Mouse (Mus musculus) macrophage (primary cell): ENCODE measurements around the gene Mrgprd. TPM values are rescaled to one million over a fixed set of nuclear protein-coding genes. Genes with fewer than 3 reads are reported as not detected.

Experiments
- H3K27ac ChIP-seq: fragments of 350-480 bp; formaldehyde crosslinking; 2 replicates; pipeline ENCODE4 v1.9.0; 2021
- H3K36me3 ChIP-seq: fragments of 350-480 bp; formaldehyde crosslinking; 2 replicates; pipeline ENCODE4 v1.9.0; 2021; ENCODE audit errors: inconsistent target
- H3K4me3 ChIP-seq: fragments of 350-480 bp; formaldehyde crosslinking; 2 replicates; pipeline ENCODE4 v1.9.0; 2021; ENCODE audit errors: inconsistent target
- H3K79me2 ChIP-seq: fragments of 350-480 bp; formaldehyde crosslinking; 2 replicates; pipeline ENCODE4 v1.9.0; 2021; ENCODE audit errors: inconsistent target
- WGBS: methylation state at CpG from one replicate; pipeline ENCODE4 v1.1.7; 2026; ENCODE audit warnings: inconsistent platforms; ENCODE audit not compliant: missing documents; 5-methylcytosine and 5-hydroxymethylcytosine counted together
- polyA plus RNA-seq: library from polyadenylated mRNA; stranded (reverse); fragments of 250-400 nt; gene quantifications from 3 replicates; pipeline ENCODE4 v1.2.4, GENCODE M21; 2018; ENCODE audit warnings: inconsistent platforms

Mrgprd gene
- polyA plus RNA-seq, 1 experiment from 2014 or later = not detected

DNA sequence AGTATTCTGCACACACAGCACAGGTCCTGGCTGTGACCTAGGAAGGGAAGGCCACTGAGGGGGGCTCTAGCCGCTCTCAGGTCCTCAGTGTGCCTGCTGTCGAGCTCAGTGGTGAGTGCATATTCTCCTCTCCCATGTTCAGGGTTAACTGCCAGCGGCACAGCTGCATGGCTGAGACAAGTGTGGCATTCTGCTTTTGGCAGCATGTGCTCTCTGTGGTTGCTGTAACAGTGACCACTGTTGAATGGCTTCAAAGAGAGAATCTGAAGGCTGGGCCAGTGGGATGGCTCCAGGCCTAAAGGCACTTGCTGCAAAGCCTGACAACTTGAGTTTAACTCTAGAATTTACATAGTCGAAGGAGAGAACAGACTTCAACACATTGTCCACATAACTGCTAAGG, 2.9 kb downstream of the Mrgprd start:
- H3K79me2 ChIP-seq = no peaks in the 10 kb centered on the region
- no peak overlapping the region for H3K27ac ChIP-seq
- 78% methylated on average over 4 of the region's 4 CpGs for WGBS
- H3K36me3 ChIP-seq = no peaks in the 10 kb centered on the region
- no peak overlapping the region for H3K4me3 ChIP-seq

GRCm38 (mm10) chr7:145319481-145319880, 4.8 kb downstream of the Mrgprd start:
- no peak overlapping the region for H3K4me3 ChIP-seq
- WGBS = 88% methylated on average over 3 of the region's 3 CpGs
- no peaks in the 10 kb centered on the region for H3K79me2 ChIP-seq
- H3K36me3 ChIP-seq = no peaks in the 10 kb centered on the region
- no peak overlapping the region for H3K27ac ChIP-seq

DNA sequence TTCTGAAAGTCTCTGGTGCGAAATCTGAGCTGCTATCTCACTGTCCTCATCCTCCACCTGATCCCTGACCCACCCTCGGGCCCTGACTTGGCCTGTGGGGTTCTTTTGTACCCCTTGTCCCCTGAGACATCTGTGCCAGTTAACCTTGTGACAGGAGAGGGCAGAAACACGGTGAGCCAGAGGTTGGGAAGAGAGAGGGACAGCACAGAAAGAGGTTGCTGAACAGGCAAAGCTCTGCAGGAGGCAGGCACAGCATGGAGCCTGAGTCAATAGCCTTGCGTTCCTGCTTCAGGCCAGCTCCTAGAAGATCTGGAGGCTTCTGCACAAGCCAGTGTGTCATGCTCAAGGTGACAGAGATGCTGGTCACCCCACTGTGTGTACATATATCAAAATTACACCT, 9.0 kb downstream of the Mrgprd start:
- H3K36me3 ChIP-seq = no peaks in the 10 kb centered on the region
- 58% methylated on average over 4 of the region's 4 CpGs for WGBS
- no peak overlapping the region for H3K4me3 ChIP-seq

GRCm38 (mm10) chr7:145325697-145326096, 11.1 kb downstream of the Mrgprd start:
- WGBS = 57% methylated on average over 2 of the region's 2 CpGs
- Histone ChIP-seq H3K36me3 (no peaks in the 10 kb centered on the region), H3K79me2 (no peaks in the 10 kb centered on the region), H3K4me3 (no peak overlapping the region), H3K27ac (no peak overlapping the region)

More for the DNA sequence above, 9.0 kb downstream of the Mrgprd start:
- no peak overlapping the region for H3K27ac ChIP-seq
- no peaks in the 10 kb centered on the region for H3K79me2 ChIP-seq

DNA sequence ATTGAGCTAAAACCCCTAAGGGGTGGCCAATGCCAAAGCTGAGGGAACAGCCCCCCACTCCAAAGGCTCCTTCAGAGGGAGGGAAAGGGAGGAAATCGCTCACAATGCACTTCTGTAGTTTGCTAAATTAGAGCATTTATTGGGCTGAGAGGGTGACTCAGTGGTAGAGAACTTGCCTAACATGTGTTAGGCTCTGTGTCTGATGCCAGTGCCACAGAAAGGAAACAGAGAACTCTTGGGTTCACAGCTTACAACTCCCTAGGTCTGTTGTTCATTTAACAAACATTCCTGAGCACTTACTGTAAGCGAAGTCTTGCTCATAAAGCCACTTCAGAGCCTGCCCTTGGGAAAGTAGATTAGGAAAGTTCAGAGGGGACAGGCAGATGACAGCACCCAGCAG, 15.3 kb downstream of the Mrgprd start:
- Histone ChIP-seq H3K4me3 (no peak overlapping the region), H3K36me3 (no peaks in the 10 kb centered on the region), H3K27ac (no peak overlapping the region), H3K79me2 (no peaks in the 10 kb centered on the region)
- 93% methylated on average over 2 of the region's 2 CpGs for WGBS

GRCm38 (mm10) chr7:145330641-145331040, 16.0 kb downstream of the Mrgprd start:
- H3K79me2 ChIP-seq = no peaks in the 10 kb centered on the region
- 88% methylated on average over 2 of the region's 2 CpGs for WGBS

GRCm38 (mm10) chr7:145332376-145333041, 17.9 kb downstream of the Mrgprd start:
- Histone ChIP-seq H3K4me3 (no peak overlapping the region), H3K79me2 (no peaks in the 10 kb centered on the region), H3K36me3 (no peaks in the 10 kb centered on the region), H3K27ac (no peak overlapping the region)
- WGBS = 92% methylated on average over 1 of the region's 1 CpGs

More at GRCm38 (mm10) chr7:145330641-145331040, 16.0 kb downstream of the Mrgprd start:
- no peak overlapping the region for H3K4me3 ChIP-seq
- H3K36me3 ChIP-seq = no peaks in the 10 kb centered on the region
- no peak overlapping the region for H3K27ac ChIP-seq

DNA sequence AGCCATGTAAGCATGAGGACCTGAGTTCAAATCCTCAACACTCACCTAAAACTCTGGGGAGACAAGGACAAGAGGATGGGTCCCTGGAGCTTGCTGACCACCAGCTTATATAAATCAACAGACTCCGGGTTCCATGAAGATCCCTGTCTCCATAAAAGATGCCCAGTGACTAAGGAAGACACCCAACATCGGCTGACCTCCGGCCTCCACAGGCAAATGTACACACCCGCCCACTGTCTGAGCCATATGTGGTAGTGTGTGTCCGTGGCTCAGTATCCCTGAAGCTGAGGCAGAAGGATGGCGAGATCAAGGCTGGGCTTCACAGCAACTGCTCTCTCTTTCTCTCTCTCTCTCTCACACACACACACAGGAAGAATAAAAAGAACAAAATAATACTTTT, 19.3 kb downstream of the Mrgprd start:
- no peaks in the 10 kb centered on the region for H3K79me2 ChIP-seq
- 88% methylated on average over 6 of the region's 6 CpGs for WGBS
- no peaks in the 10 kb centered on the region for H3K36me3 ChIP-seq
- no peak overlapping the region for H3K27ac ChIP-seq
- H3K4me3 ChIP-seq = no peak overlapping the region

DNA sequence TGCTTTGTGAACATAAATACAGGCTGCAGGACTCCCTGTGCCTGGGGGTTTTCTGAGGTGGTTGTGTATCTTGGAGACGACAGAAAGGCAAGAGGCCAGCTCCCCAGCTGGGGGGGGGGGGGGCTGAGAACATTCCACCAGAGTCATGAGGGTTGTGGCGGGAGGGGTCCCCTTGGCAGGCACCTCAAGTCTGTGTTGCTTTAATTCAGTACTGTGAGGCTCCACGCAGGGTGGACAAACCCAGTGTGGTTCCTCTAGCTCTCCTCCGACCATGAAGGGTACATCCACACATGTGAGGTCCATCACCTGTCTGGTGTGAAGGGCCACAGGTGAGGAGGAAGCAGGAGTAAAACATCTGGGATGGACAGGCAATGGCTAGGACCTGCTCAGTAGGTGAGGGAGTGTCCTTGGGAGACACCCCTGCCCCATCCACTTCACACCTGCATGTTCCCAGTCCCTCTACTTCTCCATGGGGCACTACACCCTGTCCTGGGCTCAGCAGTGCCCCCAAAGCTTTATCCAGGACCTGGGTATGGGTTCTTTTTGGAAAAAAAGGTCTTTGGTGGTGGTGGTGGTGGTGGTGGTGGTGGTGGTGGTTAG, 19.9 kb downstream of the Mrgprd start:
- Histone ChIP-seq H3K4me3 (no peak overlapping the region), H3K36me3 (no peaks in the 10 kb centered on the region), H3K27ac (no peak overlapping the region), H3K79me2 (no peaks in the 10 kb centered on the region)
- WGBS = 95% methylated on average over 3 of the region's 4 CpGs

GRCm38 (mm10) chr7:145335199-145335598, 20.6 kb downstream of the Mrgprd start:
- Histone ChIP-seq H3K27ac (no peak overlapping the region), H3K4me3 (no peak overlapping the region)

GRCm38 (mm10) chr7:145335616-145336332, 21.1 kb downstream of the Mrgprd start:
- Histone ChIP-seq H3K36me3 (no peaks in the 10 kb centered on the region), H3K4me3 (no peak overlapping the region), H3K27ac (no peak overlapping the region), H3K79me2 (no peaks in the 10 kb centered on the region)
- WGBS = 95% methylated on average over 3 of the region's 3 CpGs

More at GRCm38 (mm10) chr7:145335199-145335598, 20.6 kb downstream of the Mrgprd start:
- Histone ChIP-seq H3K79me2 (no peaks in the 10 kb centered on the region), H3K36me3 (no peaks in the 10 kb centered on the region)

- 67% methylated on average over 2 of the region's 2 CpGs for WGBS
- no peak overlapping the region for H3K27ac ChIP-seq
Measured at GRCm38 (mm10) chr7:145337889-145338288, 23.3 kb downstream of the Mrgprd start.

GRCm38 (mm10) chr7:145340248-145340904, 25.7 kb downstream of the Mrgprd start:
- Histone ChIP-seq H3K4me3 (no peak overlapping the region), H3K27ac (no peak overlapping the region), H3K36me3 (no peaks in the 10 kb centered on the region), H3K79me2 (no peaks in the 10 kb centered on the region)
- WGBS = 81% methylated on average over 5 of the region's 5 CpGs

More at GRCm38 (mm10) chr7:145337889-145338288, 23.3 kb downstream of the Mrgprd start:
- H3K79me2 ChIP-seq = no peaks in the 10 kb centered on the region
- H3K36me3 ChIP-seq = no peaks in the 10 kb centered on the region
- no peak overlapping the region for H3K4me3 ChIP-seq
